Mouse (Mus musculus) layer of hippocampus, adult 2 months (tissue): ENCODE data around the gene Tomt. TPM values are rescaled to one million over a fixed set of nuclear protein-coding genes. Genes with fewer than 3 reads are reported as not detected.
"Not testable (repeated sequence)": the region's sequence is repeated elsewhere in the genome, so short reads cannot be mapped to it uniquely, and the experiment has no call there.

ENCODE experiments used
- DNase-seq, 2 experiments: peaks; one replicate each; pipeline ENCODE4 v3.0.0; 2022; ENCODE audit warnings: low spot score in 2 of 2
- H3K27ac ChIP-seq: fragments of 200-600 bp; 2 replicates; pipeline ENCODE4 v1.8.1; 2022
- H3K4me3 ChIP-seq: fragments of 200-600 bp; 2 replicates; pipeline ENCODE4 v1.8.1; 2022; ENCODE audit warnings: mild to moderate bottlenecking
- CTCF ChIP-seq: fragments of 200-600 bp; conservative IDR thresholded peaks from 2 replicates; pipeline ENCODE4 v1.8.1; 2022; ENCODE audit warnings: antibody characterized with exemption, mild to moderate bottlenecking, moderate library complexity
- long read RNA-seq, 2 experiments: library from polyadenylated mRNA; stranded (forward); transcript quantifications; one replicate each; pipeline ENCODE4 v2.0.0; 2021; ENCODE audit warnings: borderline mapping rate in 2 of 2
- total RNA-seq, 2 experiments: library from RNA; stranded (reverse); gene quantifications; 2 replicates each; pipeline ENCODE4 v1.2.3; 2021

The Tomt gene
- under 1 TPM in 1 of 2 experiments, not detected in 1; 0.20 TPM for total RNA-seq
- long read RNA-seq, experiment 1, result 0 reads
- long read RNA-seq, experiment 2, result 0 reads

GRCm38 (mm10) chr7:101906287-101906681, at the start of gene Tomt:
Gene Tomt, minus strand, starts transcription at chr7:101906359.
- no peak for DNase-seq
- Histone ChIP-seq H3K4me3 (peak within 1 kb of the TSS; percentile 60), H3K27ac (peak within 1 kb of the TSS; percentile 100)
- TF ChIP-seq CTCF, result no peak

- no peak overlapping the region for H3K4me3 ChIP-seq
- no peak for DNase-seq
- TF ChIP-seq CTCF, result no peak
- H3K27ac ChIP-seq, result no peak overlapping the region
Observed at GRCm38 (mm10) chr7:101955862-101956261, 49.7 kb upstream of the Tomt start.

- no peak overlapping the region for H3K27ac ChIP-seq
- no peak for DNase-seq
- H3K4me3 ChIP-seq, result no peak overlapping the region
- no peak for TF ChIP-seq CTCF
Observed at GRCm38 (mm10) chr7:101955276-101955675, 49.1 kb upstream of the Tomt start.

GRCm38 (mm10) chr7:101954163-101954562, 48.0 kb upstream of the Tomt start:
- no peak overlapping the region for H3K4me3 ChIP-seq
- TF ChIP-seq CTCF, result no peak
- no peak overlapping the region for H3K27ac ChIP-seq
- peak in 1 of 2 experiments; percentile 23 for DNase-seq

GRCm38 (mm10) chr7:101952098-101952497, 45.9 kb upstream of the Tomt start:
- no peak overlapping the region for H3K4me3 ChIP-seq
- no peak overlapping the region for H3K27ac ChIP-seq
- no peak for DNase-seq
- no peak for TF ChIP-seq CTCF

GRCm38 (mm10) chr7:101951648-101952047, 45.5 kb upstream of the Tomt start:
- DNase-seq, result no peak
- no peak for TF ChIP-seq CTCF
- Histone ChIP-seq H3K27ac (no peak overlapping the region), H3K4me3 (no peak overlapping the region)

- H3K4me3 ChIP-seq, H3K27ac ChIP-seq, DNase-seq: not testable (repeated sequence)
Observed at GRCm38 (mm10) chr7:101949008-101949407, 42.8 kb upstream of the Tomt start.

- no peak overlapping the region for H3K27ac ChIP-seq
- H3K4me3 ChIP-seq, result no peak overlapping the region
- no peak for TF ChIP-seq CTCF
- DNase-seq, result no peak
Observed at GRCm38 (mm10) chr7:101939758-101940157, 33.6 kb upstream of the Tomt start.

- no peak for TF ChIP-seq CTCF
- no peak for DNase-seq
- H3K4me3 ChIP-seq, result no peak overlapping the region
- H3K27ac ChIP-seq, result peak overlapping the region; percentile 39; the same call in 1 of the 2 replicates
Observed at GRCm38 (mm10) chr7:101938348-101938747, 32.2 kb upstream of the Tomt start.

- Histone ChIP-seq H3K27ac (peak overlapping the region; percentile 37), H3K4me3 (no peak overlapping the region)
- TF ChIP-seq CTCF, result no peak
- peak; percentile 34 to 54 for DNase-seq
Observed at GRCm38 (mm10) chr7:101937569-101937968, 31.4 kb upstream of the Tomt start.

GRCm38 (mm10) chr7:101936996-101937395, 30.8 kb upstream of the Tomt start:
- no peak for DNase-seq
- H3K4me3 ChIP-seq, result no peak overlapping the region
- peak overlapping the region; percentile 37 for H3K27ac ChIP-seq
- TF ChIP-seq CTCF, result peak; percentile 25

- TF ChIP-seq CTCF, result no peak
- no peak overlapping the region for H3K4me3 ChIP-seq
- H3K27ac ChIP-seq, result no peak overlapping the region
- DNase-seq, result no peak
Observed at GRCm38 (mm10) chr7:101935957-101936356, 29.8 kb upstream of the Tomt start.

- Histone ChIP-seq H3K27ac (peak within 1 kb of the TSS; percentile 80), H3K4me3 (peak within 1 kb of the TSS; percentile 90)
- TF ChIP-seq CTCF, result no peak
- peak; percentile 98 for DNase-seq
Observed at GRCm38 (mm10) chr7:101933751-101934240, 27.6 kb upstream of the Tomt start, which contains the start of the genes Lrrc51 and Numa1. Gene Lrrc51, minus strand, starts transcription at chr7:101933895. Gene Numa1, plus strand, starts transcription at chr7:101934111.

- DNase-seq, result no peak
- TF ChIP-seq CTCF, result no peak
Observed at GRCm38 (mm10) chr7:101933300-101933699, 27.1 kb upstream of the Tomt start.

More at GRCm38 (mm10) chr7:101933300-101933699, 27.1 kb upstream of the Tomt start:
- peak overlapping the region; percentile 58 for H3K27ac ChIP-seq
- H3K4me3 ChIP-seq, result peak overlapping the region; percentile 90
